Mouse (Mus musculus): ENCODE measurements at regions not wholly inside any gene's neighbourhood (a gene's known extent, or its start where the extent isn't known, plus 50 kb on each side); places are given as distances from the start of the nearest gene placed in this dataset.

DNA sequence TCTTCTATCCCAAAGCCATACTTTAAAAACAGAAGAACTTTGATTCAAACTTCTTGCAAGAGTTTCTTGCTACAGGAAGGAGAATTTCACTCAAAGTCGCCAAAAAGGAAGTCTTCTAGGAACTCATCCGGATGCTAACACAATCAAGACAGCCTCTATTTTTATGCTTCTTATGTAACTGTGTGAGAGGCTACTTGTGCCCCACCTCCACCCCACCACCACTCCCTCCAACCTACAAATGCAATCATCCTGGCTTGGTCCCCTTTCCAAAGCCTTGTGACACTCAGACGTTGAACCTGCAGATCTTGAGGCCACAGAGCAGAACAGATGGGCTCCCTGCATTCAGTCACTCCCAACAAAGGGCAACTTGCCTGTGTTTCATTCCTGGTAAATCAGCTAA lies 77.1 kb upstream of the Gm47985 start:
- Histone ChIP-seq H3K4me3 (replicated peaks) (no peak overlapping the region), H3K9ac (replicated peaks) (no peak overlapping the region), H3K36me3 (no peaks in the 10 kb centered on the region), H3K4me1 (peaks cover 5% of the 10 kb centered on the region; the same call in 1 of the 2 replicates), H3K9me3 (replicated peaks) (no peaks in the 10 kb centered on the region), H3K27ac (replicated peaks) (no peak overlapping the region), H3K27me3 (replicated peaks) (no peaks in the 10 kb centered on the region), H3K4me2 (no peak overlapping the region)
- 64% methylated on average over 3 of the region's 3 CpGs for WGBS
- ATAC-seq (ENCODE audit: low FRiP score): no peak

DNA sequence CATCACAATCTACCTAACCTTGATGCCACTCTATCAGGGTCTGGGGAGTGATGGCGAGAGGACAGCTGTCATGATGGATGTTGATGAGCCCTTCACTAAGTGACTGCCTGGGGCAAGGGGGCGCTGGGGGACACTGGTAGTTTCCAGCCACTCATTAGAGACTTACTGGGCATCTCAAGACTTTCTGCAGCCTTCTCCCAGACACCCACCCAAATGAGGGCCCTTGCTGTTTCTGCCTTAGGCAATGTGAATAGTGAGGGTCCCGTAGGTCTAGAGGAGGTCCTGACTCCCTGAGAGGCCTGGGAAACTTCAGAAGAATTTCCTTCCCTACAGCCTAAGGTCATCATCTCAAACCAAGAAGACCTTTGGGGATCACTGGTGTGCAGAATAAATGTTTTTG lies 74.9 kb upstream of the Gm47985 start:
- 0 out of 2 replicates have a peak, but pooled peaks cover 5% of the 10 kb centered on the region for H3K4me1 ChIP-seq
- H3K36me3 ChIP-seq: no peaks in the 10 kb centered on the region
- H3K27ac ChIP-seq (replicated peaks): no peak overlapping the region
- no peak for ATAC-seq (ENCODE audit: low FRiP score)
- no peaks in the 10 kb centered on the region for H3K9me3 ChIP-seq (replicated peaks)
- no peak overlapping the region for H3K4me2 ChIP-seq
- H3K4me3 ChIP-seq (replicated peaks): no peak overlapping the region
- H3K27me3 ChIP-seq (replicated peaks): no peaks in the 10 kb centered on the region
- 82% methylated on average over 3 of the region's 3 CpGs for WGBS
- H3K9ac ChIP-seq (replicated peaks): no peak overlapping the region

DNA sequence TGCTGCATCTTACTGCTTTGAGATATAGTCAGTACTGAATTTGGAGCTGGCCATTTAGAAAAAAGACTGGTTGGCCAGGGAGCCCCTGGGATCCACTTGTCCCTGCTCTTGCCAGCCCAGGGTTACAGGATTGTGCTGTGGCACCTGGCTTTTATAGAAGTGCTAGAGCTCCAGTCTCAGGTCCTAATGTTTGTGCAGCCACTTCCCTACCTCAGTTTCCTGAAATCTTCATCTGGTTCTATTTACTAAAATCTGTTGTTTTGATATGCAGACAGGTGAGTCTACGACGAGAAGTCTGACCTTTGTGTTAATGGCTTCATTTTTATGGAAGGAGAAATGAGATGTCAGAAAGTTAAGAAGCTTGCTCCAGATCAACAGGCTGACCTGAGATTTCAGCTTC lies 73.0 kb upstream of the Gm47985 start:
- no peak overlapping the region for H3K4me2 ChIP-seq
- no peaks in the 10 kb centered on the region for H3K36me3 ChIP-seq
- H3K9ac ChIP-seq (replicated peaks): no peak overlapping the region
- H3K27ac ChIP-seq (replicated peaks): no peak overlapping the region
- H3K4me3 ChIP-seq (replicated peaks): no peak overlapping the region
- no peak for ATAC-seq (ENCODE audit: low FRiP score)
- 94% methylated on average over 2 of the region's 2 CpGs for WGBS
- no peaks in the 10 kb centered on the region for H3K9me3 ChIP-seq (replicated peaks)
- 0 out of 2 replicates have a peak, but pooled peaks cover 3% of the 10 kb centered on the region for H3K4me1 ChIP-seq
- H3K27me3 ChIP-seq (replicated peaks): no peaks in the 10 kb centered on the region

DNA sequence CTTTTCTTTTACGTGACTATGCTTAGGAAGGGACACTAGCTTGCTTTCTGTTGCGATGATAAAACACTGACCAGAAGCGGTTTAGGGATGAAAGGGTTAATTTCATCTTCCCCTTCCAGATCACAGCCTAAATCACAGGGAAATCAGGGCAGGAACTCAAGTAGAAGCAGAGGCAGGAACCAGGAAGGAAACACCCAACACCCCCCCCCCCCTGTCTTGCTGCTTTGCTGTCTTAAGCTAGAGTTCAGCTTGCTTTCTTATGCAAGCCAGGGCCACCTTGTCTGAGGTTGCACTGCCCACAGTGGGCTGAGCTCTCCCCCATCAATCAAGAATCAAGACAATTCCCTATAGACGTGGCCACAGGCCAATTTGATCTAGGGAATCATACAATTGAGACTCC lies 71.9 kb upstream of the Gm47985 start:
- Histone ChIP-seq H3K27ac (replicated peaks) (no peak overlapping the region), H3K4me3 (replicated peaks) (no peak overlapping the region), H3K36me3 (no peaks in the 10 kb centered on the region), H3K9me3 (replicated peaks) (no peaks in the 10 kb centered on the region), H3K4me1 (0 out of 2 replicates have a peak, but pooled peaks cover 3% of the 10 kb centered on the region), H3K4me2 (no peak overlapping the region), H3K9ac (replicated peaks) (no peak overlapping the region), H3K27me3 (replicated peaks) (no peaks in the 10 kb centered on the region)
- 66% methylated on average over 4 of the region's 4 CpGs for WGBS
- no peak for ATAC-seq (ENCODE audit: low FRiP score)

DNA sequence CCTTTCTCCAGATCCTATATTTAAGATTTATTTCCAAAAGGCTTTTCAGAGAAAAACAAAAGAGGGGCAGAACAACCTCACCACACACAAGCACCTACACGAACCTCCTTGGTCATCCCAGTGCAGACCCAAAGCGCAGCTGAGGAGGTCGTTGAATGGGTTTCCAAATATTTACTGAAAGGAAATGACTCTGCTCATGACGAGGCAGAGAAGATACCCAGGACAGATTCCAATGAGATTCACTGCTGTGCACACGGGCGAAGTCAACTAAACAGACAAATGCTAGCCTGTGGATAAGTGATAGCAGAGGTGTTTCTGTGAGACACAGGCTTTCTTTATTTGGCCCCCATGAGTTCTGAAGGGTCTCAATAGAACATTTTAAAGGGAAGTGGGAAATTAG lies 70.7 kb upstream of the Gm47985 start:
- ATAC-seq (ENCODE audit: low FRiP score): no peak
- H3K9ac ChIP-seq (replicated peaks): no peak overlapping the region
- WGBS: 57% methylated on average over 6 of the region's 6 CpGs

DNA sequence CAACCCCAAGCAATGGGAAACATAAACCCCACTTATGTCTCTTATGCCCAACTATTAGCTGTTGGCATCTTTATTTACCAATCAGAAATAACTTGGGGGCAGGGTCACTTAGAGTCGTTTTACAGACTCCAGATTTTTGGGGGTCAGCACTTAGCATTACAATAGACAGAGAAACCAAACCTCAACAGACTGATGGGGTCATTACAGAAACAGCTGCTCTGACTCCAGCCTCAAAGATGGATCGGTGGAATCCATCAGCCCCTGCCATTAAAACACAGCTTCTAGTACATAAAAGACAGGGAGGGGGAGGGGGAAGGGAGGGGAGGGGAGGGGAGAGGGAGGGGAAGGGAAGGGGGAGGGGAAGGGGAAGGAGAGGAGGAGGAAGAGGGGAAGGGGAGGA lies 69.9 kb upstream of the Gm47985 start:
- Histone ChIP-seq H3K9ac (replicated peaks) (no peak overlapping the region), H3K4me1 (0 out of 2 replicates have a peak, but pooled peaks cover 3% of the 10 kb centered on the region), H3K27me3 (replicated peaks) (no peaks in the 10 kb centered on the region), H3K9me3 (replicated peaks) (no peaks in the 10 kb centered on the region), H3K27ac (replicated peaks) (no peak overlapping the region), H3K4me2 (no peak overlapping the region), H3K4me3 (replicated peaks) (no peak overlapping the region), H3K36me3 (no peaks in the 10 kb centered on the region)
- no peak for ATAC-seq (ENCODE audit: low FRiP score)
- 8% methylated on average over 2 of the region's 2 CpGs for WGBS

More for the DNA sequence above, 70.7 kb upstream of the Gm47985 start:
- H3K27me3 ChIP-seq (replicated peaks): no peaks in the 10 kb centered on the region
- no peak overlapping the region for H3K27ac ChIP-seq (replicated peaks)
- 0 out of 2 replicates have a peak, but pooled peaks cover 3% of the 10 kb centered on the region for H3K4me1 ChIP-seq
- no peak overlapping the region for H3K4me2 ChIP-seq
- H3K4me3 ChIP-seq (replicated peaks): no peak overlapping the region
- no peaks in the 10 kb centered on the region for H3K9me3 ChIP-seq (replicated peaks)
- H3K36me3 ChIP-seq: no peaks in the 10 kb centered on the region

DNA sequence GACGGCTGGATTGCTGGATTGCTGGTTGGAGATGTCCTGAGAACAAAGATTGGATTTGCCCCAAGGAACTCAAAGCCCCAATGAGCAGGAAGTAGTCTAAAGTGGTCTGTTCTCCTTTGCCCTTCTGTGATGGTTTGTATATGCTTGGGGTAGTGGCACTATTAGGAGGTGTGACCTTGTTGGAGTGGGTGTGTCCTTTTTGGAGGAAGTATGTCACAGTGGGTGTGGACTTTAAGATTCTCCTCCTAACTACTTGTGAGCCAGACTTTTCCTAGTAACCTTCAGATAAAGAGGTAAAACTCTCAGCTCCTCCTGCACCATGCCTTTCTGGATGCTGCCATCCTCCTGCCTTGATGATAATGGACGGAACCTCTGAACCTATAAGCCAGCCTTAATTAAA lies 69.1 kb upstream of the Gm47985 start:
- 70% methylated on average over 2 of the region's 2 CpGs for whole genome bisulfite sequencing
- Histone ChIP-seq H3K4me2 (no peak overlapping the region), H3K4me1 (0 out of 2 replicates have a peak, but pooled peaks cover 3% of the 10 kb centered on the region), H3K9ac (replicated peaks) (no peak overlapping the region), H3K27ac (replicated peaks) (no peak overlapping the region), H3K27me3 (replicated peaks) (no peaks in the 10 kb centered on the region), H3K4me3 (replicated peaks) (no peak overlapping the region), H3K36me3 (no peaks in the 10 kb centered on the region), H3K9me3 (replicated peaks) (no peaks in the 10 kb centered on the region)
- ATAC-seq (ENCODE audit: low FRiP score): no peak

DNA sequence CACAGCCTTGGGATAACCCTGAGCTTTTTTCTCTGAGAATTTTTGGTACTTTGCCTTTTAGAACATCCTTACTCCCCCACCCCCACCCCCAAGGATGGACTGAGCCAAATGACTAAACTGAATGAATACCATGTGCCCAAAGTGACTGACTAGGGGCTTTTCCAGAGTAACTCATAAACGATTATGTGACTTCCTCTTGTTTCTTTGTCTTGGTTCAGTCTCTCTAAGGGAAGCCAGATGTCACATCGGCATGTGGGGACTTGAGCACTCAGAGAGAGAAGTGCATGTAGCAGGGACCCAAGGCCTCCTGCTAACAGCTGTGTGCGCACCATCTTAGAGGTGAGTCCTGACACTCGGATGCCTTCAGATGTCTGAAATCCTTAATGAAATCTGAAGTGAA lies 63.8 kb upstream of the Gm47985 start:
- ATAC-seq (ENCODE audit: low FRiP score): no peak
- Histone ChIP-seq H3K4me3 (replicated peaks) (no peak overlapping the region), H3K27me3 (replicated peaks) (no peaks in the 10 kb centered on the region), H3K9me3 (replicated peaks) (no peaks in the 10 kb centered on the region), H3K27ac (replicated peaks) (no peak overlapping the region), H3K4me1 (no peaks in the 10 kb centered on the region), H3K4me2 (no peak overlapping the region), H3K9ac (replicated peaks) (no peak overlapping the region), H3K36me3 (no peaks in the 10 kb centered on the region)
- 50% methylated on average over 4 of the region's 4 CpGs for WGBS

DNA sequence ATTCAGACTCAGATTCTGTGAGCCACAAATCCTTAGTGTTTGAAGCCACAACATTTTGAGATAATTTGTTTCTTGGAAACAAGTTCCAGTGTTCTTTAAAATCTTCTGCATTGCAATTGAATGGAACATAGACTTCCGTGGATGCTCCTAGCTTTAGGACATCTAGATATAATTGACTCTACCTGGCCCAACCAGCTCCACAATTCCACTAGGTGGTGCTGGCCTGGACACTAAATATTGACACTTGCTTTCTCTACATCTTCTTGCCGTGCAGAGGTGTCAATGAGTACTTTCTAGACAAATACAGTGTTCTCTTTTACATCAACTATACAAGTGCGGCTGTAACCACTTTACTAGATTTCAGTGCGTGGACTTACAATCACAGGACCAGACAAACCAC lies 63.4 kb upstream of the Gm47985 start:
- H3K9me3 ChIP-seq (replicated peaks): no peaks in the 10 kb centered on the region
- no peaks in the 10 kb centered on the region for H3K27me3 ChIP-seq (replicated peaks)
- 91% methylated on average over 4 of the region's 4 CpGs for WGBS
- no peak overlapping the region for H3K4me2 ChIP-seq
- no peaks in the 10 kb centered on the region for H3K4me1 ChIP-seq
- H3K27ac ChIP-seq (replicated peaks): no peak overlapping the region
- no peaks in the 10 kb centered on the region for H3K36me3 ChIP-seq
- H3K4me3 ChIP-seq (replicated peaks): no peak overlapping the region
- ATAC-seq (ENCODE audit: low FRiP score): no peak
- no peak overlapping the region for H3K9ac ChIP-seq (replicated peaks)

DNA sequence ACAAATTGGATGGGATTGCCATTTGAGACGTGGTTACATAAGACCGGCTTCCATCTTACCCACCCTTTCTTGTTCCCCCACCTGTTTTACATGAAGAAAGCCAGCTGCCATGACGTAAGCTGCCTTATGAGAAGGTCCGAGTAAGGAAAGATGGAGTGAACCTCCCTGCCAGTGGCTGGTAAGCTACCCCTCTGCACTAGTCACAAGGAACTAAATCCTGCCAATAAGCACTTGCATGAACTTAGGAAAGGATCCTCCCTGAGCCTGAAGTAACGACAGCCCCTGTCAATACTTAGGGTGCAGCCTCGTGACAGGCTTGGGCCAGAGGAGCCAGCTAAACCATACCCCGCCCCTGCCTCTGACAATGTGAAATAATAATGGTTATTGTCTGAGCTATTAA lies 62.8 kb upstream of the Gm47985 start:
- Histone ChIP-seq H3K4me1 (no peaks in the 10 kb centered on the region), H3K27ac (replicated peaks) (no peak overlapping the region), H3K4me3 (replicated peaks) (no peak overlapping the region), H3K9ac (replicated peaks) (no peak overlapping the region), H3K4me2 (no peak overlapping the region), H3K36me3 (no peaks in the 10 kb centered on the region), H3K27me3 (replicated peaks) (no peaks in the 10 kb centered on the region), H3K9me3 (replicated peaks) (no peaks in the 10 kb centered on the region)
- WGBS: 93% methylated on average over 7 of the region's 7 CpGs
- ATAC-seq (ENCODE audit: low FRiP score): no peak

DNA sequence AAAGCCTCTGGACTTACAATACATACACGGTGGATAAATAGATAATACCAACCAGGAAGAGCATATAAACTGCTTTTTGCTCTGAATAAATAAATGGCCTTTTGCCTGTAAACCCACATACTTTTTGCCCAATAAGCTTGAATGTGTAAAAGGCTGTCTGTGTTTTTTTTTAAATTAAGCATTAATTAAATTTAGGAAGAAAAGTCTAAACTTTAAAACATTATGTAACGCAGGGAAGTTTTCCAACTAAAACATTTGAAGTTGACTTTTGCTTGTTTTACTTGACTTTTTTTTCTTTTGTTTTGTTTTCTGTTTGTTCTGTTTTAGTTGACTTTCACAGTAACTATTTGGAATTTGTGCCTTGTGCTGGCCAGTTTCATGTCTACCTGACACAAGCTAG lies 60.7 kb upstream of the Gm47985 start:
- WGBS: 94% methylated on average over 2 of the region's 2 CpGs
- H3K4me2 ChIP-seq: no peak overlapping the region
- no peaks in the 10 kb centered on the region for H3K4me1 ChIP-seq
- no peaks in the 10 kb centered on the region for H3K9me3 ChIP-seq (replicated peaks)
- H3K36me3 ChIP-seq: no peaks in the 10 kb centered on the region
- no peaks in the 10 kb centered on the region for H3K27me3 ChIP-seq (replicated peaks)
- ATAC-seq (ENCODE audit: low FRiP score): no peak
- H3K9ac ChIP-seq (replicated peaks): no peak overlapping the region
- no peak overlapping the region for H3K27ac ChIP-seq (replicated peaks)
- H3K4me3 ChIP-seq (replicated peaks): no peak overlapping the region

DNA sequence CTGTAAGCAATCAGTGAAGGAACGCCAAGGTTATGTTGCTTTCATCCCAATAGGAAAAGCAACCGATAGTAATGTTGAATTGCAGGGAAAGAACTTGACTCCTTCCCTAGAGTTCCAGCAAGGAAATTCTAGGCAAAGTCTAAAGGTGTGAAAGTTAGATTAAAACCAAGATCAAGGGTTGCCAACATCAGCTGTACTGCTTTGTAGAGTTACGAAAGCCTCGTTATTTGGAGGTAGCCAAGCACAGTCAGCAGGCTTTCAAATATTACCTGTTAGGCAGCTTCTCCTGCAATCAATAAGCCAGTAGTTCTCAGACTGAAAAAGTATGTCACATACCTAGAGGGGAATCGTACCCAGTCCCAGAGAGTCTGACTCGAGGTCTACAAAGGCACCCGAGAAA lies 58.4 kb upstream of the Gm47985 start:
- no peak overlapping the region for H3K9ac ChIP-seq (replicated peaks)
- H3K4me2 ChIP-seq: no peak overlapping the region
- H3K27ac ChIP-seq (replicated peaks): no peak overlapping the region
- no peaks in the 10 kb centered on the region for H3K36me3 ChIP-seq
- no peaks in the 10 kb centered on the region for H3K9me3 ChIP-seq (replicated peaks)
- no peaks in the 10 kb centered on the region for H3K4me1 ChIP-seq
- ATAC-seq (ENCODE audit: low FRiP score): no peak
- 96% methylated on average over 7 of the region's 7 CpGs for WGBS
- H3K27me3 ChIP-seq (replicated peaks): no peaks in the 10 kb centered on the region
- no peak overlapping the region for H3K4me3 ChIP-seq (replicated peaks)
